Mouse (Mus musculus) forelimb bud, embryonic 11.5 days (tissue): ENCODE results near the gene Cntnap1.
"Not testable (repeated sequence)": the region's sequence is repeated elsewhere in the genome, so short reads cannot be mapped to it uniquely, and the experiment has no call there.

Experiments
- DNase-seq: peaks from one replicate; pipeline ENCODE4 v3.0.0-alpha.2; 2012; ENCODE audit warnings: low read depth, low spot score

Gene Cntnap1

GRCm38 (mm10) chr11:101149178-101150105, 20.9 kb upstream of the Cntnap1 start:
- no peak for DNase-seq

GRCm38 (mm10) chr11:101151063-101151462, 19.3 kb upstream of the Cntnap1 start:
- DNase-seq, result no peak

- DNase-seq, result no peak
Observed at GRCm38 (mm10) chr11:101152825-101153224, 17.5 kb upstream of the Cntnap1 start.

GRCm38 (mm10) chr11:101154648-101155047, 15.7 kb upstream of the Cntnap1 start:
- DNase-seq, result no peak

- no peak for DNase-seq
Observed at GRCm38 (mm10) chr11:101155151-101155550, 15.2 kb upstream of the Cntnap1 start.

- peak; percentile 67 for DNase-seq
Observed at GRCm38 (mm10) chr11:101155728-101156371, 14.5 kb upstream of the Cntnap1 start, which contains the start of gene Tubg2. Gene Tubg2 (plus strand): TSS chr11:101155907.

- DNase-seq, result not testable (repeated sequence)
Observed at GRCm38 (mm10) chr11:101160151-101160550, 10.2 kb upstream of the Cntnap1 start.

- DNase-seq, result not testable (repeated sequence)
Observed at GRCm38 (mm10) chr11:101160981-101161505, 9.3 kb upstream of the Cntnap1 start.

GRCm38 (mm10) chr11:101161551-101161950, 8.8 kb upstream of the Cntnap1 start:
- no peak for DNase-seq

- no peak for DNase-seq
Observed at GRCm38 (mm10) chr11:101162301-101162700, 8.0 kb upstream of the Cntnap1 start.

- DNase-seq, result no peak
Observed at GRCm38 (mm10) chr11:101162772-101163171, 7.6 kb upstream of the Cntnap1 start.

GRCm38 (mm10) chr11:101163476-101164350, 6.6 kb upstream of the Cntnap1 start:
- DNase-seq, result no peak

- DNase-seq, result no peak
Observed at GRCm38 (mm10) chr11:101164351-101164665, 6.0 kb upstream of the Cntnap1 start.

- no peak for DNase-seq
Observed at GRCm38 (mm10) chr11:101164677-101165580, 5.4 kb upstream of the Cntnap1 start.

- DNase-seq, result no peak
Observed at GRCm38 (mm10) chr11:101166357-101166756, 4.0 kb upstream of the Cntnap1 start.

- no peak for DNase-seq
Observed at GRCm38 (mm10) chr11:101167211-101167962, 2.9 kb upstream of the Cntnap1 start.

GRCm38 (mm10) chr11:101167963-101168300, 2.4 kb upstream of the Cntnap1 start:
- no peak for DNase-seq

- DNase-seq, result no peak
Observed at GRCm38 (mm10) chr11:101168301-101168980, 1.9 kb upstream of the Cntnap1 start.
